Mouse (Mus musculus) ES-E14 (cell line): ENCODE results near the gene Mrps18b. TPM values are rescaled to one million over a fixed set of nuclear protein-coding genes. Genes with fewer than 3 reads are reported as not detected.
"Not testable (repeated sequence)": the region's sequence is repeated elsewhere in the genome, so short reads cannot be mapped to it uniquely, and the experiment has no call there.

Source experiments
- DNase-seq: peaks from one replicate; pipeline ENCODE4 v3.0.0-alpha.2; 2013; ENCODE audit warnings: low read depth, low spot score
- H3K27ac ChIP-seq: 2 replicates; pipeline ENCODE4 v1.5.1; 2012; ENCODE audit warnings: low read depth, mild to moderate bottlenecking, low read length, moderate library complexity, mixed read lengths; ENCODE audit not compliant: poor library complexity, insufficient read depth, severe bottlenecking
- H3K36me3 ChIP-seq: 2 replicates; pipeline ENCODE4 v1.6.1; 2012; ENCODE audit warnings: mild to moderate bottlenecking, low read length, moderate library complexity, mixed read lengths; ENCODE audit not compliant: control insufficient read depth, poor library complexity, insufficient read depth, severe bottlenecking
- H3K4me1 ChIP-seq, 2 experiments: fragments of 150-350 bp in 1 of 2; sonication (generic) in 1 of 2; 2 replicates each; pipeline ENCODE4 v1.6.1; 2012; ENCODE audit warnings: low read length in 2 of 2, mild to moderate bottlenecking in 1 of 2, mixed read lengths in 1 of 2; ENCODE audit not compliant: control insufficient read depth in 2 of 2, insufficient read depth in 2 of 2, poor library complexity in 1 of 2
- H3K4me3 ChIP-seq, 2 experiments: fragments of 150-350 bp in 1 of 2; sonication (generic) in 1 of 2; 2 replicates each; pipeline ENCODE4 v1.5.1; 2012; ENCODE audit warnings: low read length in 2 of 2, low read depth in 1 of 2, mild to moderate bottlenecking in 1 of 2, mixed read lengths in 1 of 2; ENCODE audit not compliant: insufficient read depth in 1 of 2, poor library complexity in 1 of 2, severe bottlenecking in 1 of 2
- H3K9ac ChIP-seq: 2 replicates; pipeline ENCODE4 v1.6.1; 2012; ENCODE audit warnings: low read depth, mild to moderate bottlenecking, low read length, mixed read lengths; ENCODE audit not compliant: poor library complexity, insufficient read depth, severe bottlenecking
- H3K9me3 ChIP-seq: fragments of 150-350 bp; sonication (generic); 2 replicates; pipeline ENCODE4 v1.6.1; 2012; ENCODE audit warnings: low read depth, mild to moderate bottlenecking, low read length; ENCODE audit not compliant: control insufficient read depth, insufficient read depth
- HCFC1 ChIP-seq: IDR thresholded peaks from 2 replicates; pipeline ENCODE4 v1.6.1; 2012; ENCODE audit warnings: low read length, inconsistent platforms, borderline replicate concordance; ENCODE audit not compliant: insufficient read depth
- MAFK ChIP-seq: IDR thresholded peaks from 2 replicates; pipeline ENCODE4 v1.6.1; 2014; ENCODE audit warnings: mild to moderate bottlenecking, low read depth, low read length, inconsistent platforms; ENCODE audit not compliant: insufficient read depth
- ZC3H11A ChIP-seq: IDR thresholded peaks from 2 replicates; pipeline ENCODE4 v1.6.1; 2012; ENCODE audit warnings: low read depth, mild to moderate bottlenecking, inconsistent platforms, low read length, borderline replicate concordance
- ZNF384 ChIP-seq: IDR thresholded peaks from 2 replicates; pipeline ENCODE4 v1.6.1; 2012; ENCODE audit warnings: low read depth, low read length, inconsistent platforms
- in situ Hi-C, 2 experiments: fragments of 600-800 bp; cut with MboI; formaldehyde crosslinking; loops; one replicate each; pipeline ENCODE4 v1.15.1; 2025; ENCODE audit warnings: low sequenced_read_pairs in 2 of 2, inconsistent platforms in 1 of 2; ENCODE audit not compliant: unreplicated experiment in 2 of 2
- total RNA-seq: library from RNA; depleted of rRNA; stranded (reverse); fragments of 300-350 nt; gene quantifications from 2 replicates; pipeline ENCODE4 v1.2.3, GENCODE M21; 2012

The Mrps18b gene
- total RNA-seq, 1 experiment: 189 TPM

- H3K4me3 ChIP-seq: peak overlapping the region in 1 of 2 experiments; percentile 50; a peak in 2 of 4 replicates
- in situ Hi-C loops: no loop called here
- peak overlapping the region; percentile 36; the same call in 1 of the 2 replicates for H3K9ac ChIP-seq
- peak overlapping the region; percentile 98 for H3K27ac ChIP-seq
- H3K4me1 ChIP-seq: peaks cover 0 to 2% of the 10 kb centered on the region in 2 experiments; a peak in 2 of 4 replicates
- H3K36me3 ChIP-seq: no peaks in the 10 kb centered on the region
- no peak for TF ChIP-seq HCFC1
- peak; percentile 85 for TF ChIP-seq ZNF384
- DNase-seq: no peak
- H3K9me3 ChIP-seq: no peaks in the 10 kb centered on the region
These were observed 23.8 kb upstream of the Mrps18b start for GRCm38 (mm10) chr17:35939941-35940340.

GRCm38 (mm10) chr17:35939108-35939507 lies 22.9 kb upstream of the Mrps18b start:
- Histone ChIP-seq H3K9me3 (no peaks in the 10 kb centered on the region), H3K9ac (no peak overlapping the region), H3K36me3 (no peaks in the 10 kb centered on the region), H3K27ac (peak overlapping the region; percentile 98), H3K4me3 (peak overlapping the region in 1 of 2 experiments; percentile 50; a peak in 1 of 4 replicates), H3K4me1 (peaks cover 0 to 2% of the 10 kb centered on the region in 2 experiments; a peak in 2 of 4 replicates)
- no peak for DNase-seq
- in situ Hi-C loops: no loop called here
- no peak for TF ChIP-seq ZC3H11A
- peak; percentile 51; the same call in 1 of the 2 replicates for TF ChIP-seq ZNF384
- peak; percentile 33; the same call in 1 of the 2 replicates for TF ChIP-seq HCFC1

- TF ChIP-seq ZC3H11A (peak; percentile 81; the same call in 1 of the 2 replicates), HCFC1 (no peak)
- no peak overlapping the region for H3K27ac ChIP-seq
- DNase-seq: peak; percentile 79
- no peaks in the 10 kb centered on the region for H3K9me3 ChIP-seq
- H3K4me3 ChIP-seq: no peak overlapping the region
- no peak overlapping the region for H3K9ac ChIP-seq
- no peaks in the 10 kb centered on the region for H3K36me3 ChIP-seq
- in situ Hi-C loops: no loop called here
- H3K4me1 ChIP-seq: peaks cover 0 to 2% of the 10 kb centered on the region in 2 experiments; a peak in 2 of 4 replicates
These were observed 21.6 kb upstream of the Mrps18b start for GRCm38 (mm10) chr17:35937700-35938348.

- H3K36me3 ChIP-seq, H3K9me3 ChIP-seq, DNase-seq, H3K4me1 ChIP-seq, in situ Hi-C loops: not testable (repeated sequence)
- Histone ChIP-seq H3K4me3 (peak overlapping the region; percentile 51 to 76), H3K9ac (peak overlapping the region; percentile 85), H3K27ac (peak overlapping the region; percentile 85)
These were observed 19.6 kb upstream of the Mrps18b start for GRCm38 (mm10) chr17:35935763-35936162.

- H3K27ac ChIP-seq: no peak overlapping the region
- H3K4me3 ChIP-seq: no peak overlapping the region
- no peak for DNase-seq
- peaks cover 36% of the 10 kb centered on the region for H3K36me3 ChIP-seq
- TF ChIP-seq MAFK (no peak), HCFC1 (no peak), ZC3H11A (no peak)
- no peaks in the 10 kb centered on the region for H3K4me1 ChIP-seq
- no peak overlapping the region for H3K9ac ChIP-seq
- in situ Hi-C loops: no loop called here
- H3K9me3 ChIP-seq: no peaks in the 10 kb centered on the region
These were observed 16.4 kb upstream of the Mrps18b start for GRCm38 (mm10) chr17:35932608-35933007.
